Mouse (Mus musculus) C2C12 (cell line): ENCODE results near the gene Cdk17. TPM values are rescaled to one million over a fixed set of nuclear protein-coding genes. Genes with fewer than 3 reads are reported as not detected.

Experiments used
- H3K27me3 ChIP-seq: one replicate; pipeline ENCODE4 v1.6.1; 2011; ENCODE audit not compliant: control insufficient read depth, insufficient read depth, insufficient read length
- H3K36me3 ChIP-seq: one replicate; pipeline ENCODE4 v1.6.1; 2011; ENCODE audit not compliant: control insufficient read depth, insufficient read depth
- H3K4me3 ChIP-seq: one replicate; pipeline ENCODE4 v1.5.1; 2011; ENCODE audit warnings: mild to moderate bottlenecking, control low read depth; ENCODE audit not compliant: poor library complexity, insufficient read depth, severe bottlenecking
- H3K79me2 ChIP-seq: one replicate; pipeline ENCODE4 v1.6.1; 2011; ENCODE audit not compliant: control insufficient read depth, insufficient read depth
- H3K79me3 ChIP-seq: one replicate; pipeline ENCODE4 v1.6.1; 2011; ENCODE audit warnings: low read depth, control low read depth
- H3ac ChIP-seq: one replicate; pipeline ENCODE3; 2011; ENCODE audit warnings: low read depth; ENCODE audit not compliant: control insufficient read depth, insufficient read length
- CEBPB ChIP-seq: IDR thresholded peaks from one replicate; pipeline ENCODE4 v1.6.1; 2011; ENCODE audit warnings: low read depth, mild to moderate bottlenecking, control low read depth, moderate library complexity
- CTCF ChIP-seq: IDR thresholded peaks from one replicate; pipeline ENCODE4 v1.5.1; 2011; ENCODE audit not compliant: control insufficient read depth, insufficient read depth, insufficient read length
- FOSL1 ChIP-seq: IDR thresholded peaks from one replicate; pipeline ENCODE4 v1.8.0; 2011; ENCODE audit warnings: mild to moderate bottlenecking, low read length; ENCODE audit not compliant: poor library complexity, insufficient read depth, severe bottlenecking
- MAX ChIP-seq: IDR thresholded peaks from one replicate; pipeline ENCODE4 v1.6.1; 2011; ENCODE audit warnings: mild to moderate bottlenecking, control low read depth
- MYOD1 ChIP-seq: IDR thresholded peaks from one replicate; pipeline ENCODE4 v1.6.1; 2011; ENCODE audit warnings: low read depth; ENCODE audit not compliant: control insufficient read depth, insufficient read length
- MYOG ChIP-seq: IDR thresholded peaks from one replicate; pipeline ENCODE4 v1.6.1; 2011; ENCODE audit not compliant: control insufficient read depth, insufficient read length; ENCODE audit errors: extremely low read depth
- USF1 ChIP-seq: IDR thresholded peaks from one replicate; pipeline ENCODE4 v1.6.1; 2011; ENCODE audit warnings: low read depth, mild to moderate bottlenecking, control low read depth, moderate library complexity
- polyA plus RNA-seq: library from polyadenylated mRNA; unstranded; fragments of >200 nt; fragmentation: generic; extraction: Trizol; gene quantifications from one replicate; pipeline ENCODE4 v1.2.1, GENCODE M21; 2012; ENCODE audit warnings: missing spikeins

The Cdk17 gene
- polyA plus RNA-seq, 1 experiment, result 7.4 TPM

- Histone ChIP-seq H3K4me3 (no peak overlapping the region), H3K36me3 (peaks cover 60% of the 10 kb centered on the region), H3K79me2 (no peaks in the 10 kb centered on the region), H3K79me3 (no peaks in the 10 kb centered on the region), H3ac (no peak overlapping the region), H3K27me3 (no peaks in the 10 kb centered on the region)
- TF ChIP-seq CTCF (no peak), CEBPB (no peak)
Observed at GRCm38 (mm10) chr10:93246185-93246920, 85.7 kb downstream of the Cdk17 start.

- Histone ChIP-seq H3K79me3 (no peaks in the 10 kb centered on the region), H3K36me3 (peaks cover 60% of the 10 kb centered on the region), H3K27me3 (no peaks in the 10 kb centered on the region), H3ac (no peak overlapping the region), H3K79me2 (no peaks in the 10 kb centered on the region), H3K4me3 (no peak overlapping the region)
- TF ChIP-seq FOSL1 (no peak), CTCF (no peak)
Observed at GRCm38 (mm10) chr10:93247422-93247821, 86.7 kb downstream of the Cdk17 start.

- TF ChIP-seq CEBPB (no peak), MAX (no peak), MYOD1 (no peak), CTCF (no peak), FOSL1 (no peak), USF1 (no peak), MYOG (no peak)
- peaks cover 65% of the 10 kb centered on the region for H3K36me3 ChIP-seq
Observed at GRCm38 (mm10) chr10:93247902-93248301, 87.2 kb downstream of the Cdk17 start.

GRCm38 (mm10) chr10:93248416-93248815 lies 87.7 kb downstream of the Cdk17 start:
- Histone ChIP-seq H3K79me2 (no peaks in the 10 kb centered on the region), H3K79me3 (no peaks in the 10 kb centered on the region), H3K4me3 (no peak overlapping the region), H3ac (no peak overlapping the region), H3K36me3 (peaks cover 70% of the 10 kb centered on the region), H3K27me3 (no peaks in the 10 kb centered on the region)
- TF ChIP-seq MAX (no peak), USF1 (no peak), FOSL1 (no peak), CTCF (no peak), CEBPB (no peak), MYOG (no peak), MYOD1 (no peak)

More at GRCm38 (mm10) chr10:93247902-93248301, 87.2 kb downstream of the Cdk17 start:
- Histone ChIP-seq H3K27me3 (no peaks in the 10 kb centered on the region), H3K79me2 (no peaks in the 10 kb centered on the region), H3K4me3 (no peak overlapping the region), H3K79me3 (no peaks in the 10 kb centered on the region), H3ac (no peak overlapping the region)

GRCm38 (mm10) chr10:93249901-93250300 lies 89.2 kb downstream of the Cdk17 start:
- Histone ChIP-seq H3ac (no peak overlapping the region), H3K4me3 (no peak overlapping the region), H3K79me2 (no peaks in the 10 kb centered on the region), H3K27me3 (no peaks in the 10 kb centered on the region), H3K79me3 (no peaks in the 10 kb centered on the region), H3K36me3 (peaks cover 75% of the 10 kb centered on the region)
- TF ChIP-seq MYOG (no peak), CTCF (no peak), FOSL1 (no peak), USF1 (no peak), MAX (no peak), MYOD1 (no peak), CEBPB (no peak)

GRCm38 (mm10) chr10:93250436-93251317 lies 90.0 kb downstream of the Cdk17 start:
- Histone ChIP-seq H3K4me3 (no peak overlapping the region), H3K79me2 (peaks cover 4% of the 10 kb centered on the region), H3ac (no peak overlapping the region), H3K79me3 (no peaks in the 10 kb centered on the region), H3K36me3 (peaks cover 74% of the 10 kb centered on the region), H3K27me3 (no peaks in the 10 kb centered on the region)
- TF ChIP-seq MAX (no peak), USF1 (no peak), CEBPB (no peak), MYOG (no peak)
